Mouse (Mus musculus): ENCODE measurements around the gene Defb23.
"Not testable (repeated sequence)": the region's sequence is repeated elsewhere in the genome, so short reads cannot be mapped to it uniquely, and the experiment has no call there.

Defb23 gene

GRCm38 (mm10) chr2:152436983-152437860 is 27.2 kb downstream of the Defb23 start:
- no peak for DNase-seq (ENCODE audit: low read depth, low spot score)

GRCm38 (mm10) chr2:152436405-152436901 is 28.0 kb downstream of the Defb23 start:
- DNase-seq (ENCODE audit: low read depth, low spot score): no peak

- not testable (repeated sequence) for DNase-seq (ENCODE audit: low read depth, low spot score)
These were observed 35.9 kb downstream of the Defb23 start for GRCm38 (mm10) chr2:152428481-152428880.

GRCm38 (mm10) chr2:152427493-152427892 is 36.9 kb downstream of the Defb23 start:
- DNase-seq (ENCODE audit: low read depth, low spot score): no peak

GRCm38 (mm10) chr2:152415786-152416185 is 48.6 kb downstream of the Defb23 start:
- DNase-seq (ENCODE audit: low read depth, low spot score): no peak

GRCm38 (mm10) chr2:152415287-152415686 is 49.1 kb downstream of the Defb23 start, which contains the start of gene 6820408C15Rik:
Gene 6820408C15Rik (plus strand): TSS chr2:152415587.
- DNase-seq (ENCODE audit: low read depth, low spot score): no peak

- no peak for DNase-seq (ENCODE audit: low read depth, low spot score)
These were observed 49.7 kb downstream of the Defb23 start, which contains the start of gene Zcchc3 for GRCm38 (mm10) chr2:152414591-152415165. Gene Zcchc3 (minus strand): TSS chr2:152415027.

GRCm38 (mm10) chr2:152413765-152414584 is 50.4 kb downstream of the Defb23 start:
- DNase-seq (ENCODE audit: low read depth, low spot score): no peak

- DNase-seq (ENCODE audit: low read depth, low spot score): no peak
These were observed 51.2 kb downstream of the Defb23 start for GRCm38 (mm10) chr2:152413158-152413764.

GRCm38 (mm10) chr2:152412526-152413157 is 51.8 kb downstream of the Defb23 start:
- no peak for DNase-seq (ENCODE audit: low read depth, low spot score)

GRCm38 (mm10) chr2:152411471-152411870 is 52.9 kb downstream of the Defb23 start:
- DNase-seq (ENCODE audit: low read depth, low spot score): no peak

GRCm38 (mm10) chr2:152410971-152411371 is 53.4 kb downstream of the Defb23 start:
- DNase-seq (ENCODE audit: low read depth, low spot score): no peak

GRCm38 (mm10) chr2:152409781-152410180 is 54.6 kb downstream of the Defb23 start:
- DNase-seq (ENCODE audit: low read depth, low spot score): no peak
